Mouse (Mus musculus) lung, postnatal 0 days (tissue): Measurements from ENCODE around the gene Ehd4. TPM values are rescaled to one million over a fixed set of nuclear protein-coding genes. Genes with fewer than 3 reads are reported as not detected.

ENCODE experiments used
- ATAC-seq: fragments of 200-750 bp; cut with Nextera tagmentation; 2 replicates; pipeline ENCODE4 v1.8.0; 2017; ENCODE audit warnings: moderate library complexity
- DNase-seq: peaks from one replicate; pipeline ENCODE4 v3.0.0-alpha.2; 2016; ENCODE audit warnings: low spot score
- H3K27ac ChIP-seq: fragments of 300-500 bp; sonication (generic); 2 replicates; pipeline ENCODE4 v1.5.1; 2014; ENCODE audit warnings: antibody characterized with exemption, mild to moderate bottlenecking, low read length, mixed read lengths
- H3K27me3 ChIP-seq: fragments of 300-500 bp; sonication (generic); replicated peaks from 2 replicates; pipeline ENCODE4 v1.6.1; 2014; ENCODE audit warnings: low read length, mixed read lengths; ENCODE audit not compliant: insufficient read depth
- H3K36me3 ChIP-seq: fragments of 300-500 bp; sonication (generic); 2 replicates; pipeline ENCODE4 v1.6.1; 2014; ENCODE audit warnings: low read length, mixed read lengths; ENCODE audit not compliant: insufficient read depth
- H3K4me1 ChIP-seq: fragments of 300-500 bp; sonication (generic); 2 replicates; pipeline ENCODE4 v1.6.1; 2014; ENCODE audit warnings: antibody characterized with exemption, low read depth, low read length, mixed read lengths; ENCODE audit not compliant: insufficient read depth
- H3K4me2 ChIP-seq: fragments of 300-500 bp; sonication (generic); replicated peaks from 2 replicates; pipeline ENCODE4 v1.6.1; 2014; ENCODE audit warnings: low read depth, mild to moderate bottlenecking, low read length, moderate library complexity, mixed read lengths
- H3K4me3 ChIP-seq: fragments of 300-500 bp; sonication (generic); 2 replicates; pipeline ENCODE4 v1.5.1; 2014; ENCODE audit warnings: low read depth, low read length
- H3K9ac ChIP-seq: fragments of 300-500 bp; sonication (generic); replicated peaks from 2 replicates; pipeline ENCODE4 v1.6.1; 2014; ENCODE audit warnings: low read depth, mild to moderate bottlenecking
- H3K9me3 ChIP-seq: fragments of 300-500 bp; sonication (generic); 2 replicates; pipeline ENCODE4 v1.6.1; 2016; ENCODE audit warnings: low read length, mixed read lengths
- CTCF ChIP-seq: IDR thresholded peaks from 2 replicates; pipeline ENCODE4 v1.5.1; 2016; ENCODE audit warnings: antibody characterized with exemption, mild to moderate bottlenecking
- EP300 ChIP-seq: IDR thresholded peaks from 2 replicates; pipeline ENCODE4 v1.6.1; 2016; ENCODE audit warnings: antibody characterized with exemption, mild to moderate bottlenecking, control low read depth
- WGBS: fragments of 180-500 bp; shearing (Covaris S2); extraction: QIAGEN DNeasy Blood & Tissue Kit; methylation state at CpG from one replicate; pipeline ENCODE4 v1.1.7; 2014; 5-methylcytosine and 5-hydroxymethylcytosine counted together
- polyA plus RNA-seq: library from polyadenylated mRNA; unstranded; fragments of >200 nt; fragmentation: Nextera tagmentation; extraction: Ambion mirVana; gene quantifications from 2 replicates; pipeline ENCODE4 v1.2.1, GENCODE M21; 2015

Gene Ehd4
- polyA plus RNA-seq, 1 experiment from 2014 or later: 228 TPM

DNA sequence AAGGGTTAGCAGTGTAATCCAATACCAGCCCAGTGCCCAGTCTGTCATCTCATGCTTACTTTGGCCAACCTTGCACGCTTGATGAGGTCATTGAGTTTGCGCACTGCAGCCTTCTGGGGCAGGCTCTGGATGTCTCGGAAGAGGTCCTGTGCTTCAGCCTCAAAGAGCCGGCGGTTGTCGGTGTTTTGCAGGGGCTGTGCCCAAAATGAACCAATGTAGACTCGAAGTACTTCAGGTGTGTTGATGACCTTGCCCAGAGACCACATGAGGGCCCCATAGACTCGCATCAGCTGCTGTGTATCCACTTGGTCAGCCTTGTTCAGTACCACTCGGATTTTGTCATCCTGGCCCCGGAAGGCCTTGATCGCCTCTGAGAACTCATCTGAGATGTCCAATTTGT, 52.4 kb downstream of the Ehd4 start:
- Histone ChIP-seq H3K9me3 (no peaks in the 10 kb centered on the region), H3K4me2 (no peak overlapping the region), H3K36me3 (0 out of 2 replicates have a peak, but pooled peaks cover 4% of the 10 kb centered on the region), H3K27me3 (no peaks in the 10 kb centered on the region), H3K4me1 (peaks cover 32% of the 10 kb centered on the region), H3K4me3 (no peak overlapping the region), H3K9ac (no peak overlapping the region), H3K27ac (no peak overlapping the region)
- TF ChIP-seq EP300 (no peak), CTCF (no peak)
- DNase-seq (no peak), ATAC-seq (no peak)
- 77% methylated on average over 11 of the region's 11 CpGs for WGBS

DNA sequence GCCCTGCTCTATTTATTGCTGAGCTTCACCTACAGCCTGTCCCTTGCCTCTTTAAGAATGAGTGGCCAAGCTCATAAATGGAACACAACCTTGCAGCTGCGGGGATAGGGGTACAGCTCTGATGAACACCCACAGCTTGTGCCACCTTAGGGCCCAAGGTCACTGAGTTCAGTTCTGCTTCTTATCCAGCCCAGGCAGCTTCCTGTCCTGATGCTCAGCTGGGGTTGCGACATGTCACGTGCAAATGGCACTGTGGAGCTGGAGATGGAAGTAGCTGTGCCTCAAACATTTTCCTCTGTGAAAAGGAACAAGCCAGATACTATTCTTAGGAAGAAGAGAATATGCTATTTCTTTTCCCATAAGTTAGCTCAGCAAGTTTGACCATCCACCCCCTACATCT, 54.5 kb downstream of the Ehd4 start:
- Histone ChIP-seq H3K4me2 (no peak overlapping the region), H3K4me3 (no peak overlapping the region), H3K27ac (no peak overlapping the region), H3K36me3 (0 out of 2 replicates have a peak, but pooled peaks cover 4% of the 10 kb centered on the region), H3K9ac (no peak overlapping the region), H3K4me1 (peaks cover 25% of the 10 kb centered on the region), H3K9me3 (no peaks in the 10 kb centered on the region), H3K27me3 (no peaks in the 10 kb centered on the region)
- DNase-seq (no peak), ATAC-seq (no peak)
- 54% methylated on average over 3 of the region's 3 CpGs for WGBS
- TF ChIP-seq CTCF (no peak), EP300 (no peak)

DNA sequence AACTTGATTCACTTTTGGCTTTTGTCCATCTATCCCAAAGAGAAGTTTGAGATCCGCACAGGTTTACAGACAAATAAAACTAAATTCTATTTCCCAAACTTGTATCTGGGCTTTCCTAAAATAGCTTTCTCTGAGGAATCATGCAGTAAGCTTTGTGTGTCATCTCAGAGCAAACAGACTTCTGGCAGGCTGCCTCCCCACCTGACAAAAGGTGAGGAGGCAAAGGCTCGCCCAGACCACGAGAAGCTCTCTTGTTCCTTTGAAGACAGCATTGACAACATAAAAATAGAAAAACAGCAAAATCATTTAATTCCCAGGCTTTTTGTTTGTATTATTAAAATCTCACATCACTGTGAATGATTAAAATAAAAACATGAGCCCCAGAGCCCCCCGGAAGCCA, 55.1 kb downstream of the Ehd4 start:
- ATAC-seq (no peak), DNase-seq (no peak)
- H3K4me1 ChIP-seq: peaks cover 25% of the 10 kb centered on the region
- H3K36me3 ChIP-seq: 0 out of 2 replicates have a peak, but pooled peaks cover 4% of the 10 kb centered on the region
- H3K4me3 ChIP-seq: no peak overlapping the region
- H3K9me3 ChIP-seq: no peaks in the 10 kb centered on the region
- no peak overlapping the region for H3K9ac ChIP-seq
- no peak overlapping the region for H3K4me2 ChIP-seq
- WGBS: 56% methylated on average over 4 of the region's 4 CpGs
- no peaks in the 10 kb centered on the region for H3K27me3 ChIP-seq
- TF ChIP-seq EP300 (no peak), CTCF (no peak)
- peak overlapping the region; percentile 54; the same call in 1 of the 2 replicates for H3K27ac ChIP-seq

DNA sequence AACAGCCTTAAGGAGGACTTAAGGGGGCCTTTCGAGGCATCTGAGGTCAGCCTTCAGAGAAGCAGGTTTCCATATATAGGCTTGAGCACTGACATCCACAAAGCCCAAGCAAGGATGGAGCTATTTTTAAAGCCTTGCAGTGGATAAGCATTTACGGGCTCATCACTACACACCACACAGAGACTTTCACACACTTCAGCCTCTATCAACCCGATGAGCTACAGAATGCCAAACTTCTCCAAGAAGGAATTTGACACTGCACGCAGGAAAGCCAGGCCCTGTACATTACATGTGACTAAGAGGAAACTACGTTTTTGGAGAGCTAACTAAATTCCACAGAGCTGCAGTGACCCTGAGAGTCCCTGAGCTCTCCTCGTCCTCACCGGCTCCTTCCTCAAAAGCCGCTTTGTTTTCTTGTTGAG, 55.6 kb downstream of the Ehd4 start:
- 0 out of 2 replicates have a peak, but pooled peaks cover 4% of the 10 kb centered on the region for H3K36me3 ChIP-seq
- H3K27ac ChIP-seq: 0 out of 2 replicates have a peak overlapping the region, but pooled peaks have one; percentile 54
- H3K4me2 ChIP-seq: no peak overlapping the region
- 18% methylated on average over 8 of the region's 8 CpGs for WGBS
- no peak overlapping the region for H3K9ac ChIP-seq
- H3K9me3 ChIP-seq: no peaks in the 10 kb centered on the region
- no peak for TF ChIP-seq EP300
- no peak for TF ChIP-seq CTCF
- ATAC-seq (peak; percentile 32), DNase-seq (peak; percentile 49)
- peaks cover 28% of the 10 kb centered on the region for H3K4me1 ChIP-seq
- H3K27me3 ChIP-seq: no peaks in the 10 kb centered on the region
- no peak overlapping the region for H3K4me3 ChIP-seq

DNA sequence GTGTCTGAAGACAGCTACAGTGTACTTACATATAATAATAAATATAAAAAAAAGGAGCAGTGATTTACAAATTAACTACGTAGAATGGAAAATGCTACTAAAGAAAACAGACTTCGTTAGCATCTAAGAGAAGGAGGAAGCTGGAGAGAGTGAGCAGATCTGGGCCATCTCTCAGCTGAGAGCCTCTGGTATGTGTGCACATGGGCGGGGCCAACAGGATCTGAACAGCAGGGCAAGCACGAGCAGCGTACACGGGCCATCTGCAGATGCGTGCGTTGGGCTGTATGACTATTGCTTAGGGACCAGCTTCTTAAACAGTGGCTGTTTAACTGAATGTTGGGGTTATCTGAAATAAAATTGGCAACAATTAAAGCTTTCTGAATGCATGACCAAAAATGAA, 56.5 kb downstream of the Ehd4 start:
- H3K27ac ChIP-seq: no peak overlapping the region

DNA sequence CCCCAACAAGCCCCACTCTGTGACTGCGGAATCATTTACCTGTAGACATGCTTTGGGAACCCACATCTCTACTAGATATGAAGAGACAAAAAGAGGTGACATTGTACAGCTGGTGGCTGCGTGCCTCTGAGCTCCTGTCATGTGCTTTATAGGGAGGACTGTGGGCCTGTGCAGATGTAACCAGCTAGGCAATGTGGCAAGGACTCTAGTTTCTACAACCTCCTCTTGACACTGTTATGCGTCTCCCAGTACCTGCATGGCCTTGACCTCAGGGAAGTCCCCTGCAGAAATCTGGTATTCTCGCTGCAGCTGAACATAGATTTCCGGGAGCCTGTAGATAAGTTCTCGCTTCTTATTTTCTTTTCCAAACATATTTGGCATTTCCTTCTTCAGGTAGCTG, 57.7 kb downstream of the Ehd4 start:
- ATAC-seq (no peak), DNase-seq (no peak)
- no peak overlapping the region for H3K27ac ChIP-seq
- TF ChIP-seq CTCF: no peak
- TF ChIP-seq EP300: no peak
- WGBS: 91% methylated on average over 6 of the region's 6 CpGs
- H3K36me3 ChIP-seq: 0 out of 2 replicates have a peak, but pooled peaks cover 8% of the 10 kb centered on the region
- no peaks in the 10 kb centered on the region for H3K27me3 ChIP-seq
- no peak overlapping the region for H3K4me2 ChIP-seq
- no peak overlapping the region for H3K4me3 ChIP-seq
- H3K9ac ChIP-seq: no peak overlapping the region
- peaks cover 18% of the 10 kb centered on the region for H3K4me1 ChIP-seq
- no peaks in the 10 kb centered on the region for H3K9me3 ChIP-seq

More for the DNA sequence above, 56.5 kb downstream of the Ehd4 start:
- Histone ChIP-seq H3K4me2 (no peak overlapping the region), H3K9ac (no peak overlapping the region), H3K4me3 (no peak overlapping the region), H3K27me3 (no peaks in the 10 kb centered on the region), H3K36me3 (0 out of 2 replicates have a peak, but pooled peaks cover 4% of the 10 kb centered on the region), H3K4me1 (peaks cover 25% of the 10 kb centered on the region), H3K9me3 (no peaks in the 10 kb centered on the region)
- TF ChIP-seq CTCF (no peak), EP300 (no peak)
- WGBS: 39% methylated on average over 8 of the region's 8 CpGs
- ATAC-seq: no peak
- peak; percentile 51 for DNase-seq

DNA sequence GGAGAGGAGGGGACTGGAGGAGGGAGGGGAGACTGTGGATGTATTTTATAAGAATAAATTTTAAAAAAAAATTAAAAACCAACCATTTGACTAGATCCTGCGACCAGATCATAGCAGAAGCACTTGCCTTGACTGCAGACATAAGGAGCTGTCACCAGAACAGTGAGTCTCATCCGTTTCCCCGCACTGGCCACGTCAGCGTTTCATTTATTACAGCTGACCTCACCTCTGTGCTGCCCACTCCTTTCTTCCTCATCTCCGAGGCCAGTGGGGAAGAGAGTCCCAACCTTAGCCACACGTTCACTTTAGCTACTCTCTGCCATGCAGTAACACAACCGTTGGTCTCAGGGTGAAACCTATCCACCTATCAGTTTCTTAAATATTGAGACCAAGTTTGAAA, 58.2 kb downstream of the Ehd4 start:
- Histone ChIP-seq H3K27me3 (no peaks in the 10 kb centered on the region), H3K9me3 (no peaks in the 10 kb centered on the region), H3K9ac (no peak overlapping the region), H3K4me1 (peaks cover 18% of the 10 kb centered on the region), H3K27ac (no peak overlapping the region), H3K4me2 (no peak overlapping the region), H3K36me3 (0 out of 2 replicates have a peak, but pooled peaks cover 8% of the 10 kb centered on the region), H3K4me3 (no peak overlapping the region)
- DNase-seq: no peak
- no peak for TF ChIP-seq EP300
- TF ChIP-seq CTCF: no peak
- 73% methylated on average over 8 of the region's 8 CpGs for WGBS
- no peak for ATAC-seq
